Mouse (Mus musculus): Measurements from ENCODE around the gene Map1b. TPM values are rescaled to one million over a fixed set of nuclear protein-coding genes. Genes with fewer than 3 reads are reported as not detected.

Map1b gene
- polyA plus RNA-seq, 1 experiment from 2014 or later = 72.0 TPM

DNA sequence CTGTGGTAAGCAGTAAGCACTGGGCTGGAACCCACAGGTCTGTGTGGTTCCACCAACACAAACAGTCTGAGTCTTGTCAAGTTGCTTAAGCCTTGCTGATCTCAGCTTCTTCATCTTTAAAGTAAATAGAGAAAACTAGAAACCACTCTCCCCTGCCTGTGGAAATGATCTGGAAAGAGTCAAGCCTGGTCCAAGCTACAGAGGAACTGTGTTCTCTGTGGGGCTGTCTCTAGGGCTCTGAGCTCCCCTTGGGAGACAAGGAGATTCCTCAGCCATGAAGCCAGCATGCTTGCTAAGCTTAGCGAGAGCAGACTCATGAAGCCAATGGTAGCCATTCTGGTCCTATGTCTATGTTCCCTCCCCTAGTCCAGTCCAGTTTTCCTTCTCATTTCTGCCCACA, 138.1 kb downstream of the Map1b start:
- H3K36me3 ChIP-seq (ENCODE audit: control insufficient read depth, insufficient read depth, low read length) = no peaks in the 10 kb centered on the region
- H3K4me2 ChIP-seq (ENCODE audit: low read depth, severe bottlenecking) = no peak overlapping the region
- peaks cover 3% of the 10 kb centered on the region; the same call in 1 of the 2 replicates for H3K4me1 ChIP-seq (ENCODE audit: control insufficient read depth, insufficient read depth, low read length)
- no peak overlapping the region for H3K4me3 ChIP-seq (ENCODE audit: low read depth, low read length)
- WGBS = 95% methylated on average over 1 of the region's 1 CpGs
- no peaks in the 10 kb centered on the region for H3K27me3 ChIP-seq (ENCODE audit: control insufficient read depth, insufficient read depth, low read length)
- no peak overlapping the region for H3K27ac ChIP-seq (replicated peaks; ENCODE audit: low read depth, low read length)
- no peak overlapping the region for H3K9ac ChIP-seq (ENCODE audit: low read length)
- ATAC-seq (ENCODE audit: insufficient number of reproducible peaks, low FRiP score, low TSS enrichment, low read depth) (no peak), DNase-seq (ENCODE audit: low spot score) (no peak)
- H3K9me3 ChIP-seq (ENCODE audit: control insufficient read depth, low read length) = no peaks in the 10 kb centered on the region

DNA sequence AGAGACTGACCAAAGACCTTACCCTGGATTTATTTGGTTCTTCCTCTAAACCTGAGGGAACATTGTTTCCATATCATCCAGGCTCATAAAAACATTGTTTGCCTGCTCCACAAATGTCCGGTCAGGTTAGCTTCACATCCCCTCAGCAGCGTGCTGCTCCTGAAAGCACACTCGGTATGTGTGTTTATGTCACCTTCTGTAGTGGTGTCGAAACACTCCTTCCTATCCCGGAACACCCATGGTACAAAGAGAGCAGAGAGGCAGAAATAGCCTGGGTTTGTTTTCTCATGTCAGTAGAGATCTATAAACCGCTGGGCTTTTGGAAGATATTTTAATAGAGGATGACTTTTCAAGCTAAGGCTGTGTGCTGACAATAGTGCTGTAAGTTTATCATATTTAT, 139.3 kb downstream of the Map1b start:
- Histone ChIP-seq H3K4me2 (ENCODE audit: low read depth, severe bottlenecking) (no peak overlapping the region), H3K4me3 (ENCODE audit: low read depth, low read length) (no peak overlapping the region), H3K36me3 (ENCODE audit: control insufficient read depth, insufficient read depth, low read length) (no peaks in the 10 kb centered on the region), H3K4me1 (ENCODE audit: control insufficient read depth, insufficient read depth, low read length) (peaks cover 3% of the 10 kb centered on the region; the same call in 1 of the 2 replicates), H3K27me3 (ENCODE audit: control insufficient read depth, insufficient read depth, low read length) (no peaks in the 10 kb centered on the region), H3K9ac (ENCODE audit: low read length) (no peak overlapping the region), H3K27ac (replicated peaks; ENCODE audit: low read depth, low read length) (no peak overlapping the region), H3K9me3 (ENCODE audit: control insufficient read depth, low read length) (no peaks in the 10 kb centered on the region)
- 95% methylated on average over 6 of the region's 6 CpGs for WGBS
- ATAC-seq (ENCODE audit: insufficient number of reproducible peaks, low FRiP score, low TSS enrichment, low read depth) (no peak), DNase-seq (ENCODE audit: low spot score) (no peak)

GRCm38 (mm10) chr13:99375550-99375949, 140.8 kb downstream of the Map1b start:
- Histone ChIP-seq H3K4me2 (ENCODE audit: low read depth, severe bottlenecking) (no peak overlapping the region), H3K4me1 (ENCODE audit: control insufficient read depth, insufficient read depth, low read length) (peaks cover 3% of the 10 kb centered on the region; the same call in 1 of the 2 replicates), H3K27ac (replicated peaks; ENCODE audit: low read depth, low read length) (no peak overlapping the region), H3K9me3 (ENCODE audit: control insufficient read depth, low read length) (no peaks in the 10 kb centered on the region), H3K27me3 (ENCODE audit: control insufficient read depth, insufficient read depth, low read length) (no peaks in the 10 kb centered on the region), H3K9ac (ENCODE audit: low read length) (no peak overlapping the region), H3K4me3 (ENCODE audit: low read depth, low read length) (no peak overlapping the region), H3K36me3 (ENCODE audit: control insufficient read depth, insufficient read depth, low read length) (no peaks in the 10 kb centered on the region)
- ATAC-seq (ENCODE audit: insufficient number of reproducible peaks, low FRiP score, low TSS enrichment, low read depth) = no peak
- DNase-seq (ENCODE audit: low spot score) = peak; percentile 92
- whole genome bisulfite sequencing = 43% methylated on average over 6 of the region's 6 CpGs

GRCm38 (mm10) chr13:99374191-99374590, 142.1 kb downstream of the Map1b start:
- Histone ChIP-seq H3K9ac (ENCODE audit: low read length) (no peak overlapping the region), H3K9me3 (ENCODE audit: control insufficient read depth, low read length) (no peaks in the 10 kb centered on the region), H3K36me3 (ENCODE audit: control insufficient read depth, insufficient read depth, low read length) (0 out of 2 replicates have a peak, but pooled peaks cover 2% of the 10 kb centered on the region), H3K27me3 (ENCODE audit: control insufficient read depth, insufficient read depth, low read length) (no peaks in the 10 kb centered on the region), H3K4me2 (ENCODE audit: low read depth, severe bottlenecking) (no peak overlapping the region), H3K27ac (replicated peaks; ENCODE audit: low read depth, low read length) (no peak overlapping the region), H3K4me3 (ENCODE audit: low read depth, low read length) (no peak overlapping the region), H3K4me1 (ENCODE audit: control insufficient read depth, insufficient read depth, low read length) (peaks cover 3% of the 10 kb centered on the region; the same call in 1 of the 2 replicates)
- DNase-seq (ENCODE audit: low spot score) = no peak
- 43% methylated on average over 4 of the region's 4 CpGs for WGBS
- no peak for ATAC-seq (ENCODE audit: insufficient number of reproducible peaks, low FRiP score, low TSS enrichment, low read depth)

DNA sequence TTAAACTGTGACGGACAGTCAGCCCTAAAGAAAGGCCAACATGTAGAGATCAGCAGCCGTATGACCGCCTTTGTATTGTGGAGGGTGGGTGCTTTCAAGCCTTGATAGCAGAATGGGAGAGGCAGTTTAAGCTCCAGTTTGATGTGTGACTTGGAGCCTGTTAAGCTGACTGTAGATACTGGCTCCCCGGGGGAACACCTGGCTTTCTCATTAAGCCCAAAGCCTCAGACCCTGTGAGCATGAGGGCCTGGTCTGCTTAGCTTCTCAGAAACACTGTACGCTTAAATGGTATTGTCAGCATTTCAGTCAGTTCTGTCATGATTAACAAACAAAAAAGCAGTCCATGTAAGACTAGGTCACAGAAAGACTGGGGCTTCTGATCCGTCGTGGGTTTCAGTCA, 142.7 kb downstream of the Map1b start:
- no peak for ATAC-seq (ENCODE audit: insufficient number of reproducible peaks, low FRiP score, low TSS enrichment, low read depth)
- H3K27ac ChIP-seq (replicated peaks; ENCODE audit: low read depth, low read length) = no peak overlapping the region

More for the DNA sequence above, 142.7 kb downstream of the Map1b start:
- Histone ChIP-seq H3K9me3 (ENCODE audit: control insufficient read depth, low read length) (no peaks in the 10 kb centered on the region), H3K27me3 (ENCODE audit: control insufficient read depth, insufficient read depth, low read length) (no peaks in the 10 kb centered on the region), H3K4me3 (ENCODE audit: low read depth, low read length) (no peak overlapping the region), H3K4me1 (ENCODE audit: control insufficient read depth, insufficient read depth, low read length) (peaks cover 3% of the 10 kb centered on the region; the same call in 1 of the 2 replicates), H3K9ac (ENCODE audit: low read length) (no peak overlapping the region), H3K4me2 (ENCODE audit: low read depth, severe bottlenecking) (no peak overlapping the region), H3K36me3 (ENCODE audit: control insufficient read depth, insufficient read depth, low read length) (0 out of 2 replicates have a peak, but pooled peaks cover 2% of the 10 kb centered on the region)
- no peak for DNase-seq (ENCODE audit: low spot score)
- 69% methylated on average over 7 of the region's 7 CpGs for WGBS

Other genes with a start within 250 kb of the Map1b start
- 57.1 and 58.7 TPM in 2 replicates for gene Ptcd2, start 171.8 kb downstream of the Map1b start, polyA plus RNA-seq (2014; fragmentation: Nextera tagmentation; extraction: Ambion mirVana)
- gene Mrps27, start 171.8 kb downstream of the Map1b start, polyA plus RNA-seq (2014; fragmentation: Nextera tagmentation; extraction: Ambion mirVana) = 71.5 and 76.4 TPM in 2 replicates

Data from limb, embryonic 11.5 days (tissue).